9 mouse cellular contexts compared by ENCODE assay signal in the genomic region with DNA sequence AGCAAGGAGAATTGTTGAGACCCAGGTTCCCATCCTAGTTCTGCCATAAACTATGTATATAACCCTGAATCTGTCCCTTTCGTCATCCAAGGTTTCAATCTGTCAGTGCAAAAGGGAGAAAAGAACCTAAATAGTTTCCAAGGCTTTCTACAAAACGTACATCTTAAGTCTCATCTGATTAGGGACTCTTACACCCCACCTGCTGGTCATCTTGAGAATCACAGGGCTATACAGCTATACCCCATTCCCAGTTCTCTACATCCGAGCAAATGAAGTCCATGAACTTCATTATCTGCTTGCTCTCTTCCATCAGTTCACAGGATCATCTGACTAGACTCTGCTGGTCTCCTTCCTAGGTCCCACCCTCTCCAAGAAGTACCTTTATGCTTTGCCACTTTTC. TPM values are rescaled to one million over a fixed set of nuclear protein-coding genes. Genes with fewer than 3 reads are reported as not detected.
DNase-seq lines count a peak whose midpoint lies in the region; ATAC-seq and TF ChIP-seq lines count a peak whose summit lies in the region.
"Had no signal": no experiment of that assay in that cellular context is flagged by ENCODE, and none has a peak within 500 bp of the region (broad histone marks: within the 10 kb centered on the region; RNA-seq: fewer than 3 reads in every experiment).

No protein-coding gene starts in this region.

- no peak overlapping the region for H3K4me2 ChIP-seq in hindbrain, embryonic 13.5 days
- no peak overlapping the region for H3K4me2 ChIP-seq in embryonic facial prominence, embryonic 11.5 days (ENCODE audit: low read depth, low read length)
- H3K4me2 ChIP-seq in stomach, postnatal 0 days (replicated peaks; ENCODE audit: low read depth) = no peak overlapping the region
- H3K4me2 ChIP-seq: embryonic facial prominence, embryonic 12.5 days had no signal

- 60% methylated on average over 3 of the region's 3 CpGs for WGBS in hindbrain, embryonic 10.5 days
- WGBS in hindbrain, embryonic 13.5 days = 48% methylated on average over 3 of the region's 3 CpGs
- WGBS in embryonic facial prominence, embryonic 11.5 days = 51% methylated on average over 3 of the region's 3 CpGs
- WGBS in stomach, postnatal 0 days = 42% methylated on average over 3 of the region's 3 CpGs

- intact Hi-C loops in left cerebral cortex, postnatal 10 days (cut with DNase I) = loop anchor here (10.0 kb wide), 1 partner anchor 266 kb away; no protein-coding TSS in a partner anchor

- DNase-seq in hindbrain, embryonic 10.5 days (ENCODE audit: low spot score) = peak; percentile 11
- peak; percentile 35 to 53 for DNase-seq in B cell, adult 2 months
- DNase-seq in G1E (ENCODE audit: low spot score) = no peak
- peak; percentile 51 for DNase-seq in embryonic facial prominence, embryonic 11.5 days (ENCODE audit: low spot score)
- DNase-seq in left cerebral cortex, postnatal 10 days (ENCODE audit: extremely low spot score in 1 of 2, low spot score in 2 of 2) = peak; percentile 16 to 27
- DNase-seq in stomach, postnatal 0 days (ENCODE audit: low spot score) = peak; percentile 21
- no peak for DNase-seq in spleen, postnatal 14 days (ENCODE audit: low spot score in 2 of 2)

- H3K4me3 ChIP-seq in hindbrain, embryonic 10.5 days = no peak overlapping the region
- H3K4me3 ChIP-seq in hindbrain, embryonic 13.5 days = no peak overlapping the region
- no peak overlapping the region for H3K4me3 ChIP-seq in G1E (ENCODE audit: low read depth, low read length)
- no peak overlapping the region for H3K4me3 ChIP-seq in embryonic facial prominence, embryonic 11.5 days (ENCODE audit: low read depth, low read length)
- no peak overlapping the region for H3K4me3 ChIP-seq in stomach, postnatal 0 days (ENCODE audit: low read depth, low read length)
- H3K4me3 ChIP-seq: embryonic facial prominence, embryonic 12.5 days had no signal

- TF ChIP-seq EP300 in stomach, postnatal 0 days (optimal IDR thresholded peaks at IDR 0.05) = no peak

- H3K9me3 ChIP-seq in hindbrain, embryonic 10.5 days = no peaks in the 10 kb centered on the region
- H3K9me3 ChIP-seq in hindbrain, embryonic 13.5 days = no peaks in the 10 kb centered on the region
- H3K9me3 ChIP-seq in G1E (replicated peaks) = no peaks in the 10 kb centered on the region
- H3K9me3 ChIP-seq in embryonic facial prominence, embryonic 11.5 days (replicated peaks; ENCODE audit: control insufficient read depth, low read length) = no peaks in the 10 kb centered on the region
- H3K9me3 ChIP-seq in stomach, postnatal 0 days (ENCODE audit: control insufficient read depth, low read length) = no peaks in the 10 kb centered on the region
- H3K9me3 ChIP-seq: embryonic facial prominence, embryonic 12.5 days had no signal

- H3K27ac ChIP-seq in hindbrain, embryonic 10.5 days = no peak overlapping the region
- H3K27ac ChIP-seq in hindbrain, embryonic 13.5 days = no peak overlapping the region
- H3K27ac ChIP-seq in embryonic facial prominence, embryonic 11.5 days (replicated peaks; ENCODE audit: low read depth, low read length) = no peak overlapping the region
- H3K27ac ChIP-seq in stomach, postnatal 0 days (replicated peaks) = no peak overlapping the region
- H3K27ac ChIP-seq: embryonic facial prominence, embryonic 12.5 days had no signal

- H3K9ac ChIP-seq in hindbrain, embryonic 13.5 days = no peak overlapping the region
- H3K9ac ChIP-seq in embryonic facial prominence, embryonic 11.5 days (replicated peaks; ENCODE audit: low read length) = no peak overlapping the region
- no peak overlapping the region for H3K9ac ChIP-seq in stomach, postnatal 0 days (ENCODE audit: low read length)
- H3K9ac ChIP-seq: embryonic facial prominence, embryonic 12.5 days had no signal

- no peaks in the 10 kb centered on the region for H3K27me3 ChIP-seq in hindbrain, embryonic 10.5 days (ENCODE audit: insufficient read depth, poor library complexity, severe bottlenecking)
- no peaks in the 10 kb centered on the region for H3K27me3 ChIP-seq in hindbrain, embryonic 13.5 days
- H3K27me3 ChIP-seq in G1E (ENCODE audit: insufficient read depth, low read length) = no peaks in the 10 kb centered on the region
- no peaks in the 10 kb centered on the region for H3K27me3 ChIP-seq in embryonic facial prominence, embryonic 11.5 days (ENCODE audit: control insufficient read depth, insufficient read depth, low read length)
- H3K27me3 ChIP-seq in stomach, postnatal 0 days (ENCODE audit: control insufficient read depth, insufficient read depth, low read length) = no peaks in the 10 kb centered on the region
- H3K27me3 ChIP-seq: embryonic facial prominence, embryonic 12.5 days had no signal

- no peak for ATAC-seq in hindbrain, embryonic 13.5 days (ENCODE audit: low FRiP score)
- no peak for ATAC-seq in G1E (ENCODE audit: extremely low read depth, insufficient number of reproducible peaks, low FRiP score, poor library complexity, severe bottlenecking)
- no peak for ATAC-seq in embryonic facial prominence, embryonic 11.5 days (replicated peaks; ENCODE audit: insufficient number of reproducible peaks, low FRiP score, low TSS enrichment, low read depth)
- ATAC-seq in stomach, postnatal 0 days (ENCODE audit: low FRiP score, low TSS enrichment) = no peak

- peaks cover 57% of the 10 kb centered on the region for H3K36me3 ChIP-seq in hindbrain, embryonic 10.5 days
- H3K36me3 ChIP-seq in hindbrain, embryonic 13.5 days = peaks cover 35% of the 10 kb centered on the region
- peaks cover 81% of the 10 kb centered on the region for H3K36me3 ChIP-seq in G1E (replicated peaks)
- H3K36me3 ChIP-seq in embryonic facial prominence, embryonic 11.5 days (replicated peaks; ENCODE audit: control insufficient read depth, insufficient read depth, low read depth, low read length) = no peaks in the 10 kb centered on the region
- H3K36me3 ChIP-seq in stomach, postnatal 0 days (ENCODE audit: control insufficient read depth, insufficient read depth, low read length) = no peaks in the 10 kb centered on the region

- peak; percentile 38 for TF ChIP-seq CTCF in G1E (IDR thresholded peaks at IDR 0.05; ENCODE audit: low read depth, low read length)
- TF ChIP-seq CTCF in stomach, postnatal 0 days (IDR thresholded peaks at IDR 0.05; ENCODE audit: low read depth) = peak; percentile 73

- H3K4me1 ChIP-seq in hindbrain, embryonic 10.5 days (replicated peaks) = peaks cover 2% of the 10 kb centered on the region; the same call in 1 of the 2 replicates
- peaks cover 3% of the 10 kb centered on the region for H3K4me1 ChIP-seq in hindbrain, embryonic 13.5 days (replicated peaks)
- H3K4me1 ChIP-seq in G1E (ENCODE audit: insufficient read depth, low read depth, low read length) = peaks cover 6% of the 10 kb centered on the region; the same call in 1 of the 2 replicates
- no peaks in the 10 kb centered on the region for H3K4me1 ChIP-seq in embryonic facial prominence, embryonic 11.5 days (ENCODE audit: control insufficient read depth, insufficient read depth, low read length)
- H3K4me1 ChIP-seq in stomach, postnatal 0 days (replicated peaks; ENCODE audit: control insufficient read depth, insufficient read depth) = no peaks in the 10 kb centered on the region
- H3K4me1 ChIP-seq: embryonic facial prominence, embryonic 12.5 days had no signal

RNA-seq across cellular contexts. Expression of a gene that starts 6.0 kb away (rescaled TPM):
- polyA plus RNA-seq in hindbrain, embryonic 10.5 days (2016; fragmentation: Nextera tagmentation; extraction: Ambion mirVana) = 58.1 and 71.7 TPM in 2 replicates
- polyA plus RNA-seq in hindbrain, embryonic 13.5 days (2015; fragmentation: Nextera tagmentation; extraction: Ambion mirVana) = 97.7 and 105 TPM in 2 replicates
- total RNA-seq in G1E (2014; fragmentation: Nextera tagmentation) (27.5 and 29.6 TPM in 2 replicates), G1E (2017) (26.8 and 31.2 TPM in 2 replicates)
- polyA plus RNA-seq in G1E (2012) = 8.4 and 16.7 TPM in 2 replicates
- polyA plus RNA-seq in embryonic facial prominence, embryonic 11.5 days (2014; fragmentation: Nextera tagmentation; extraction: Ambion mirVana) = 43.1 and 45.1 TPM in 2 replicates
- 10 to 100 TPM; 69.7 to 77.1 TPM for total RNA-seq in left cerebral cortex, postnatal 10 days (2021)
- polyA plus RNA-seq in stomach, postnatal 0 days (2015; fragmentation: Nextera tagmentation; extraction: Ambion mirVana) = 33.7 and 35.8 TPM in 2 replicates

Comparison
In these comparisons a context has a peak if more than half of its experiments do, and no peak if none do; other contexts are left out.
1. DNase-seq: peak in hindbrain, embryonic 10.5 days (single experiment), B cell, adult 2 months (2 of 2), embryonic facial prominence, embryonic 11.5 days (single experiment), left cerebral cortex, postnatal 10 days (2 of 2) and stomach, postnatal 0 days (single experiment); none in G1E (single experiment) and spleen, postnatal 14 days (0 of 2).